Mouse (Mus musculus) right cerebral cortex, postnatal 10 days (tissue): Measurements from ENCODE around the gene Gpn2.
A peak's percentile ranks its signal among the peaks of the same experiment; 100 is the strongest.

Source experiments
- DNase-seq, 2 experiments: peaks; one replicate each; pipeline ENCODE4 v3.0.0; 2021; ENCODE audit warnings: low spot score in 2 of 2

The Gpn2 gene

DNA sequence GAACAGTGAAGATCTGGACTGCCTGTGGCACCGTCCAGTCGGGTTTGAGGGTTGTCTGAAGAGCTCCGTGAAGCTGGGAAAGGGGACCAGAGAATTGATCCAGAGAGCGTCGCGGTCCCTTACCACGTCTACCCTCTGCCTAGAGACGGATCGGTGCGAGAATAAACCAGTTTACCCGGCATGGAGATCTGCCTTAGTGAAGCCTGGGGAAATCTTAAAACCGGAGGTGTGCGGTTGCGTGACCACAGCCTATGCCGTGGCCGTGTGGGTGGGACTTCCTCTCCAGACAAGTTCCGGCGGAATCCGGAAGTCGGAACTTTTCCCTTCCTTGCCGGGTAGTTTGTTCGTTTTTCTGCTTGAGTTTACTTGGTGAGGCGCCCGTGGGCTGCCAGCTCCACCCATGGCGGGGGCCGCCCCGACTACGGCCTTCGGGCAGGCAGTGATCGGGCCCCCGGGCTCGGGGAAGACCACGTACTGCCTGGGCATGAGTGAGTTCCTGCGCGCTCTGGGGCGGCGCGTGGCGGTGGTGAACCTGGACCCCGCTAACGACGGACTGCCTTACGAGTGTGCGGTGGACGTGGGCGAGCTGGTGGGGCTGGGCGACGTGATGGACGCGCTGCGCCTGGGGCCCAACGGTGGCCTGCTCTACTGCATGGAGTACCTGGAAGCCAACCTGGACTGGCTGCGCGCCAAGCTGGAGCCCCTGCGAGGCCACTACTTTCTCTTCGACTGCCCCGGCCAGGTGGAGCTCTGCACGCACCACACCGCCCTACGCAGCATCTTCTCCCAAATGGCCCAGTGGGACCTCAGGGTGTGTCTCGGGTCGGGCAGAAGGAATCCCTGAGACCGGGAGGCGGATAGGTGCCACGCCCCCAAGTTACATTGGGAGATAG is at the start of gene Gpn2:
Gene Gpn2 (plus strand): TSS at position 304 of the 893 bp plus-strand sequence.
- DNase-seq, result peak; percentile 91 to 92

DNA sequence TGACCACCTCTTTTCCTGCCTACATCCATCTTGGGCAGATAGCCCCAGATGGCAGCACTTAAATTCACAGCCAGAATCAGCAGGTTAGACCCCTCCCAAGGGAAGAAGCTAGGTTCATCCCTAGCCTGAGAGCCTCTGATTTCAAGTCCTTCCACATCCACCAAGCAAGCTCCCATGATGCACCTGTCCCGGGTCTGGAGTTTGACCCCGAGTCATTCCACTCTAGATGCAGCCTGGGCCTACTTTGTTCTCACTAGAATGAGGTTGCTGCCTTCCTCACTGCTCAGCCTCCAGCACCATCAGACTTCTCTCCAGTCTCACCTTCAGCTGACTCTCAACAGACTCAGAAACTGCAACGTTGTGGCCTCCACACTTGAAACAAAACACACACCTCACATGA is 48.1 kb upstream of the Gpn2 start:
- DNase-seq, result no peak

DNA sequence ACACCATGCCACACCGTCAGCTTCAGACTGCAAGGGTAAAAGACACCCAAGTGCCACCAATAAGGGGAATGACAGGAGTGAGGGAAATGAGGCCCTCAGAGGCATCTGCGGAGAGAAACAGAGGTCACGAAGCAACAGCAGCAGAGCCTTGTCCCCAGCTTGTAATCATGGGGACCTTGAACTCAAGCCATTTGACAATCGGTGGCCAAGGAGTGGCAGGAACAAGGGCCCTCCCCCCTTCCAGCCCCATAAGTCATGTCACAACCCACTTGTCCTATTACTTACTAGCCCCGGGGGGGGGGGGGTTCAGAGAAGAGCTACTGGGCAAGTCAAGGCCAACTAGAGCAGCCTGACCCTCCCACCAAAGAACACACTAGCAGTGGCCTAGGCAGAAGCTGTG is 47.5 kb upstream of the Gpn2 start:
- no peak for DNase-seq

DNA sequence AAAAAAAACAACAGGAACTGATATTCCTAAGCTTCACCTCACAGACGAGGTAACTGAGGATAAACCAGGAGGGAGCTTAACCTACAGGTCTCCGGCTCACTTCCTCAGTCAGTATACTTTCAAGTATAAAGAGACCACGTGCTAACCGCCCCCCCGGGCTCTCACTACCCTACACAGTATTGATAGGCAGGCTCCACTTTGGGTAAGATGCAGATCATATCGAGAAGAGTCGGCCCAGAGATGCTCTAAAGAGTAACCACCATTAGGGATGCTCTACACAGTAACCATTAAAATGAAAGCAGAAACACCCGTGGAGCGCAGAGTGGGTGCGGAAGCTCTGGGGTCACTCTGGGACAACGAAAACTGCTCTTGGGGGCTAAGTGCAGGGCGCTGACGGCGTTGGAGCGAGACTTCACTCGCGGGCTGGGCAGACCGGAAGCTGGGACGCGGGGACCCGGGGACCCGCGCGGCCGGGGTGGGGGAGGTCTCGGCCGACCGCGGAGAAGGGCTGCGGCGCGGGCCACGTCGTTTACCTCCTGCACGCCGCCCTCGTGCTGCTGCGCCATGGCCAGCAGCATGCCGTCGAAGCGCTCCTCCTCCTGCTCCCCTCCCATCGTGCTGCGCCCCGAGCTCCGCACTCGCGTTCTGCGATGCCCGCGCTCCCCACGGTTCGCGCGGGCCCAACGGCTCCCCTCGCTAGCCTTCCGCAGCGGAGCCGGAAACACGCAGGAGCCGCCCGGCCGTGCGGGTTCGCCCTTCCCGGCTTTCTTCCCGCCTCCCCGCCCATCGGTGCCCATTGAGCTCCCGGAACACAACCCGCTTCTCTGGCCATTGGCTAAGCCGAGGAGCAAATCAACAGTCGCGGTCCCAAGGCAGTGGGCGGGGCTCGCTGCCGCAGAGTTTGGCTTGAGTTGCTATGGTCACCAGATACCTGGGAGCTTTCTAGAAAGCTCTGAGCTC is 38.6 kb upstream of the Gpn2 start, which contains the start of gene Nudc:
Gene Nudc (minus strand): TSS at position 725 of the 960 bp plus-strand sequence.
- peak; percentile 98 for DNase-seq

DNA sequence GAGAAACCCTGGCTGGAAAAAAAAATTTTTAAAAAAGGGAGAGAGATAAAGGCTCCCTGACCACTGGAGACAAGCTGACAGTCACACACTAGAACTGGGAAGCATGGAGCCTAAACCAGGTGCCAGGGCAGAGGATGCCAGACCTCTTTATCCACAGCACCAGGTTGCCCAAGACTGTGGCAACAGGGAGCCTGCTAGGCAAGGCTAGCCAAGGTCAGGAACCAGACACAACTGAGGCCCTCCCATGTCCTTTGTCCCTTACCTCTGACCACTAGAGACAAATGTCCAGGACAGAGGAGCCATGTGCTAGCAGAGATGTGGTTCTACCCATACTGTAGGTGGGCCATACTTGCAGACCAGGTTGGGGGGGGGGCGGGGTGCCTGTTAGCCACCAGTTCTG is 32.1 kb upstream of the Gpn2 start:
- no peak for DNase-seq

DNA sequence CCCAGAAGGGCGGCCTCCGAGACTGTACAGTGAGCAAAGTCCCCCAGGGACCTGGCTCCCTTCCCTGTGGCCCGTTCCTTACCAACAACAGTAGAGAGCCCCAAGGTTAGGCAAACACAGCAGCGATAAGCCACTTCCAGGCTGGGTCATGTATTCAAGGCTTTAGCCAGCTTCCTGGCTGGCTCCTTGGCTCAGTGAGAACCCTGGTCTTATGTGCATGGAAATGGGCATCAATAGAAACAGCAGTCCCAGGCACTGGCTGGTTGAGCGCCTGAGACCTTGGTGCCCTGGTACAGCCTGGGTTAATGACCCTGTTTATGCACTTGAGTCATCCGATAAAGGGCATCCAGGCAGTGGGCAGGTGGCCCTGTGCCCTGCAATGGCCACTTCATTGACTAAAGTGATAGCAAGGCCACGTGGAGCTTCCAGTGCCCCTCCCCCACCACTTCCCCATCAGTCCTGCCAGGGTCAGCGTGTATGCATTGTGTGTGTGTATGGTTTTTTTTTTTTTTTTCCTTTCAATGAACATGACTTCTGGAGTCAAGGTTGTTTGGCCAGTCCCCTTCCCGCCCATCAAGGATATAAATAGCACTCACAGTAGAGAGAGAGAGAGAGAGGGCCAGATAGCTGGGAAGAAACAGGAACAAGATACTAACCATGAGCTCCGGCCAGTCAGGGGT is 31.3 kb upstream of the Gpn2 start, which contains the start of gene Nr0b2:
Gene Nr0b2 (plus strand): TSS at position 609 of the 680 bp plus-strand sequence.
- no peak for DNase-seq

DNA sequence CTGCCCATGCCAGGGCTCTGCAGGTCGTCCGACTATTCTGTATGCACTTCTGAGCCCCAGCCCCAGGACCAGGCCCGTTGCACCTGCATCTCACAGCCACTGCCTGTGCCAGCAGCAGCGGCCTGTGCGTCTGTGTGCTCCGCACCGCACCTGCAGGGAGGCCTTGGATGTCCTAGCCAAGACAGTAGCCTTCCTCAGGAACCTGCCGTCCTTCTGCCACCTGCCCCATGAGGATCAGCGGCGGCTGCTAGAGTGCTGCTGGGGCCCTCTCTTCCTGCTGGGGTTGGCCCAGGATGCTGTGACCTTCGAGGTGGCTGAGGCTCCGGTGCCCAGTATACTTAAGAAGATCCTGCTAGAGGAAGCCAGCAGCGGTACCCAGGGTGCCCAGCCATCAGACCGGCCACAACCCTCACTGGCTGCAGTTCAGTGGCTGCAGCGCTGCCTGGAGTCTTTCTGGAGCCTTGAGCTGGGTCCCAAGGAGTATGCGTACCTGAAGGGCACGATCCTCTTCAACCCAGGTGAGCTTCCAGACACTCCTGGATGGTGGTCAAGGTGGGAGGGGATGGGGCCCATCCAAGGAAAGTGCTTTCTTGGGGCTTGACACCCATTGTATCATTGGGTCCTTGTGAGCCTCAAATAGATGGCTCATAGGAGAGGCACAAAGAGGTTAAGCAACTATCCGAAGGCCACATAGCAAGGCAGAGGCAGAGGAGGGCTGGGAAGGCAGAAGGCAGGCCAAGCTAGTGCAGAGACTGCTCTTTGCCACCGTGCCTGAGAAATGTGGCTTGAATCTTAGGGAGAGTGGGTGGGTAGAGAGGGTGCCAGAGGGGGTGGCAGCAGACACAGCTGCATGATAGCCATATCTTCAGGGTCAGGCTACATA is 30.5 kb upstream of the Gpn2 start:
- DNase-seq, result no peak

DNA sequence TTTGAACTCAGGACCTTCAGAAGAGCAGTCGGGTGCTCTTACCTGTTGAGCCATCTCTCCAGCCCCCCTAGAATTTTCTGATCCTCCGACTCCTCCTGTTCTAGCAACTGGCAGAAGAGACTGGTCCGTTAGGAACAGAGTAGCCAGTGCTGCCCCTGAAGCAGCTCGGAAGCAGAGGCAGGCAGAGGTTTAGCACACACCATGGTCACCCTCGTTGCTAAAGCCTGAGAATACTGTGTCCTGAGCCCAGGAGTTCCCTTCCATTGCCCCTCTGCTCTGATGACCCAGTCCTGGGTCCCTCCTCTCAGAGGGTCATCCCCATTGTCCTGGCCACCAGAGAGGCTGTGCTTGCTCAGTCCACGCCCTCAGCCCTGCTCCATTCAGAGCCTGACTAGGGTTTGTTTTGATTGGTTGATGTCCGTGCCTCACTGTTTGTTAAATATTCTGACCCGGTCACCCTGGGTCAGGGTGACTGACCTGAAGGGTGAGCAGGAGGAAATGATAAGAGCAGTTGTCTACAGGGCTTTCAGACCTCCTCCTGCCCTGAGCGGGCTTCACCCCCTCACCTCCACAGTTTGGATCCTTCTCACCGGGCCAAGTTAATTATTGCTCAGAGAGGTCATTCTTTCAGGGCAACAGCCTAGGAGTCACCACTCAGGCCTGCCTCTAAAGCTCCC is 27.0 kb upstream of the Gpn2 start:
- no peak for DNase-seq

DNA sequence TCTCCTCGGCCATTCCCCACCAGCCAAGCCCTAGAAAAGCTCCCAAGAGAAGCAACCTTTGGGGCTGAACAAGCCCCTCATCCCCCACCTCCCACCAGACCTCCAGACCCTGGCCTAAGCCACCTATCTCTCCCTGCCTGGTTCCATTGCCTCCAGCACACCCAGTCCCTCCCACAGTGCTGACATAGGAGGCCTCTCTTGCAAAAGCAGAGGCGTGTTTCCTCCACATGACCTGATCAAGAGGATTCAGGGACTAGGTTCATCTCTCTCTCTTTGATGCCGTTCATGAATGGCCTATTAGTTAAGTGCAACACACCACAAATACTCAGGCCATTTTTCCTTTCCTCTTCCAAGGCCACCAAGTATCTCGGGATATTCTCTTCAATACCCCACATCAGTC is 24.3 kb upstream of the Gpn2 start:
- no peak for DNase-seq

DNA sequence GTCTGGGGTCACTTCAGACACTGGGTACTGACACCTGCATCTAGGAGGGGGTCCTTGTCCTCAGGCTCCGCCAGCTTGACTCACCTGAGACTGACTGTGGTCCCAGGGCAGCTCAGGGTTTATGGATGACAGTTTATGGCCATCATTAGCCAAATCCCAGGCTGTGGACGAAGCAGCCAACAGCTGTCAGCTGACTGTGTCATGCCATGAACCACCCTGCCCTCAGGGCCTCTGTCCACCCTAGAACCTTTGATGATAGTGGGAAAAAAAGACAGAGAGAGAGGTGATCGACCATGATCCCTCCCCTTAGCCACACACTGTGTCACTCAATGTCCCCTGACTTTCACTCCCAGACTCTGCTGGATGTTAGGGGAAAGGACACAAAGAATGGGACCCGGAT is 22.5 kb upstream of the Gpn2 start:
- DNase-seq, result no peak

DNA sequence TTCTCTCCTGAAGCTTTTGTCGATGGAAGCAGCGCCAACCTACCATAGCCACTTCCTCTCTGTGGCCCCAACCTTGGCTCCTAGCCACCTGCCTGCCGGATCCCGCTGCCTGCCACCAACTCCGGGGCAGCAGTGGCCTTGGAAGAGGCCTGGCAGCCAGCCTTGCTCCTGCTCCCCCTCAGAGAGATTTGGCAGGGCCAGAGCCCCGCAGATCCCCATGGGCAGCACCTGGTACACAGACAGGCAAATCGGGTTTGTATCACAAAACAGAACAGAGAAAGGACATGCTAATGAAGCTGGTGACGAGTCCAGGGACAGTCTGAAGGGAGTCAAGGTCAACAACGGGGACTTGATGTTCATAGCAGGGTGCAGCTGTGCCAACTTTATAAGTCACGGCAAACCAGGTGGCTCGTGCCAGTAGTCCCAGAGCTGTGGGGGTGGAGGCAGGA is 21.0 kb upstream of the Gpn2 start:
- DNase-seq, result peak in 1 of 2 experiments; percentile 50

DNA sequence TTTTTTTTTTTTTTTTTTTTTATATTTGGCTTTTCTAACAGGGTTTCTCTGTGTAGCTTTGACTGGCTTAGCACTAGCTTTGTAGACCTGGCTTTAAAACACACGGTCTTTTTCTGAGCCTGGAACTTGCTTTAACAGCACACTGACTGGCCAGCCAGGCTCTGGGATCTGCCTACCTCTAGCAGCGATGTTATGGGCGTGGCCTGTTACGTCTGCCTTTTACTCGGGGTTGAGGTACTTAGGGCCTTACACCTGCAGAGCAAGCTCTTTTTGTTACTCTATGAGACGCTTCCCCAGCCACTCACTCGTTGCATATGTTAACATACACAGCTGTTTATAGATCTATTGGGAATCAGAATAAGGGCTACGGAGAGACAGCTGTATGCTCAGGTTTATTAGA is 16.9 kb upstream of the Gpn2 start:
- no peak for DNase-seq

DNA sequence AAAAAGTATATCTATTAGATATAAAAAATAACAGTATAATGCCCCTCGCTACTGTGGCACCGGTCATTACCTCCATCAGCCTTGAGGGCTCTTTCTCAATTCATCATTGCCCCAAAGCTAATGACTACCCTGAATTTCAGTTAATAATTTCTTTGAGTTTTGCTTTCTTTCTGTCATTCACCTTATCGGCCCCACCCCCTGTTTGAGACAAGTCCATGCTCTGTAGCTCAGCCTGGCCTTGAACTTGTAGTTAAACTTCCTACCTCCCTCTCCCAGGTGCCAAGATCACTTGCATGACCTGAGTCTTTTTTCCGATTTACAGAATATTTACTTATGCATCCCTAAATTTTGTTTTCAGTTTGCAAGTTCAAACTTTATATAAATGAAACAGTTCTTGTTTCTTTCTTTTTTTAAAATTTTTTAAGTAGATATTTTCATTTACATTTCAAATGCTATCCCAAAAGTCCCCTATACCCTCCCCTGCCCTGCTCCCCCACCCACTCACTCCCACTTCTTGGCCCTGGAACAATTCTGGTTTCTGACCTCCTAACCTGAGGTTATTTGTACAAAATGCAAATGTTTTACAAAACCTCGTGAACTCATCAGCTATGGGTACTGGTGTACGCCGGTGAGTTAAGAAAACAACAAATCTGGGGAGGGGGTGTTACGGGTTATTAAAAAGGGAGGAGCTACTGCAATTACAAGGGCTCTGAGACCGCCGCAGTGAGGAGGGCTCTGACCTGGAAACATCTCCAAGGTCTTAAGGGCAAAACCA is 14.7 kb upstream of the Gpn2 start:
- DNase-seq, result no peak

DNA sequence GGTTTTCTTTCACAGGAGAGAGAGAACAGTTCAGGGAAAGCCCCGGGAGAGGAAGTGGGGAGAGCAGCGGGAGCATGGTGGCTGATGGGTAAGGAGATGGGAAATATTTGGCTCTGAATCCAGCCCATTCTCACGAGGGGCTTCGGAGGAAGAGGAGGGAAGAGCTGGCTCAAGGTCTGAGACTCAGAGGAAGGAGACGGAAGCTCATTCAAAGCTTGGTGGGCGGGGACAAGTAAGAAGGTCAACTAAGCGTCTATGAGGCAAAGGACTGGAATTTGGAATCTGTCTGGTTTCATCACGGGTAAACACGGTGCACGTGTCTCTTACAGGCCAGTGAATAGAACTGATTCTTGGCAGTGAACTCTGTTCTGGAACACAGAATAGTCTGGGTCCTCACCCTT is 14.1 kb upstream of the Gpn2 start:
- no peak for DNase-seq

DNA sequence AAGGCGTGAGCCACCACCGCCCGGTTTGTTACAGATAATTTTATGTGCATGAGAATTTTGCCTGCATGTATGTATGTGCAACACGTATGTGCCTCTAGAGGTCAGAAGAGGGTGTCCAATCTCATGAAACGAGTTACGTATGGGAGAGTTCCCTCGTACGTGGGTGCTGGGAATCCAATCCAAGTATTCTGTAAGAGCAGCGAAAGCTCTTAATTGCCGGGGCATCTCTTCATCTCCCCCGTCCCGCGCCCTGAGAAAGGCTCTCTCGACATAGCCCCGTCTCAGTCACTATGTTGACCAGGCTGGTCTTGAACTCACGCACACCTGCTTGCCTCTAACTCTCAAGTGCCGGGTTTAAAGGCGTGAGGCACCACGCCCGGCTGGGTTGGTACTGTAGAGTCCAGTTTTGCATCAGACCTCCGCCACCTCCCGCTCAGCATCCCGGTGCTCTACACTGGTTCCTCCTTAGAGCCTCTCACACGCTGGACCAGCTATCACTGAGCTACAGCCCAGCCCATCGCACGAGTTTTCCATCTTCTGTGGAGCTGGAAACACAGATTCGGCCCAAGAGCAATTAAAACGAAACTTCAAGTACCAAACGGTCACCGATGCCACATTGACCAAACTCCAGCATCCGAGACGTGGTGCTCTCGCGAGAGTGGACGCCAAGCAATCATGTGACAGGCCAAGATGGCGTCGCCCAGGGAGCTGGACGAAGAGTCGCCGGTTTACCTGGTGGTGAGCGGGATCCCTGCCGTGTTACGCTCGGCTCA is 9.9 kb upstream of the Gpn2 start, which contains the start of gene Gpatch3:
Gene Gpatch3 (plus strand): TSS at position 676 of the 773 bp plus-strand sequence.
- peak; percentile 96 for DNase-seq

DNA sequence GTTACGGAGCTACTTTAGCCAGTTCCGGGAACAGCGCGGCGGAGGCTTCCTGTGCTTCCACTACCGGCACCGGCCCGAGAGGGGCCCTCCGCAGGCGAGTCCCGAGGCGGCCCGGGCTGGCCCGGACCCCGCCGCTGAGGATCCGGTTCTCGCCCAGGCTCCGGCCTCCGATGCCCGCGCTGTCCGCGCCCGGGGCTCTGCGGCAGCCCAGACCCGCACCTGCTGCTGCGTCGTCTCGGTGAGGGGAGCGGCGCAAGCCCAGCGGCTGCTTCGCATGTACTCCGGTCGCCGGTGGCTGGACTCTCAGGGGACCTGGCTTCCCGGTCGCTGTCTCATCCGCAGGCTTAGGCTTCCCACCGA is 9.3 kb upstream of the Gpn2 start:
- no peak for DNase-seq

DNA sequence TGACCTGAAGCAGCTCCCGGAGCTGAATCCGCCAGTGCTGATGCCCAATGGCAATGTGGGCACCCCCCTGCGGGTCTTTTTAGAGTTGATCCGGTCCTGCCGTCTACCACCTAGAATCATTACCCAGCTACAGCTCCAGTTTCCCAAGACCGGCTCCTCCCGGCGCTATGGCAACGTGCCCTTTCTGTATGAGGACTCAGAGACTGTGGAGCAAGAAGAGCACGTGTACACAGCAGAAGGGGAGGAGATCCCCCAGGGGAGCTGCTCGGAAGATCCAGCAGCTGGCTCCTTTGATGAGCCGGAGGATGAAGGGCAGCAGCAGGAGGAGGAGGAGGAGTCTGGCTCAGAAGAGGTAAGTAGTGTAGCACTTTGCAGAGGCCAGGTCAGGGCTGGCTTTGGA is 6.2 kb upstream of the Gpn2 start:
- DNase-seq, result peak in 1 of 2 experiments; percentile 25

DNA sequence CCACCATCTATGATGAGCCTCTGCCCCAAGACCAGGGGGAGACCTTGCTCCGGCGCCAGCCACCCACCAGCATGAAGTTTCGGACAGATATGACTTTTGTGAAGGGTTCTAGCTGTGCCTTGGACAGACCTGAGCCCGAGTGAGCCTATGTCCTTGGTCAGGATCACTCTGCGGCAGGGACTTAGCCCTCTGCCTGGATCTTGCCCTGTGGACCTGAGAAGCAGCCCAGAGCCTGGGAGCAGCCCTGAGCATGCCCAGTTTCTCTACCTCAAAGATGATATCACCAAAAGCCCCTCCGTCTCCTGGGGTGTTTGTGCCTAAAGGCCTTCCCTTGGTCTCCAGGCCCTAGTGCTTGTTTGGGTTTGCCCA is 488 bp upstream of the Gpn2 start:
- DNase-seq, result no peak

DNA sequence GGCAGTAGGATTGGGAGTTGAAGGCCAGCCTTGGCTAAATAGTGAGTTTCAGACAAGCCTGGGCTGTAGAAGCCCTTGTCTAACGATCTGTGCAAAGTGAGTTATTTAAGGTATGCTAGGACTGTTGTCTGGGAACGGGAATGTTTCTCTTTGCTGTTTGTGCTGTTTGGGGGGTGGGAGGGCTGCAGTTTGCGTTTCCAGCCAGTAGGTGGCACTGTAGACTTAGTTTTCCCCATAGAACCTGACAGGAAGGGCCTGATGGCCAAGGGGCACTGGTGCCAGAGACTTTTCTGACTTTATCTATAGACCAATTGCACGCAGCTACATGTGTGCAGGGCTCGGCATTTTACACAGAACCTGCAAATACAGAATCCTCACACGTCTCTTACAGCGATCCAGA is 8.4 kb downstream of the Gpn2 start:
- peak in 1 of 2 experiments; percentile 66 for DNase-seq
